Mouse (Mus musculus) MEL (cell line): ENCODE measurements around the gene Hoxa1. TPM values are rescaled to one million over a fixed set of nuclear protein-coding genes. Genes with fewer than 3 reads are reported as not detected.
A peak's percentile ranks its signal among the peaks of the same experiment; 100 is the strongest.

ENCODE experiments used
- DNase-seq: peaks from one replicate; pipeline ENCODE4 v3.0.0; 2011; ENCODE audit warnings: low read depth, low spot score
- H3K27ac ChIP-seq: 2 replicates; pipeline ENCODE4 v1.5.1; 2012; ENCODE audit warnings: low read depth, mild to moderate bottlenecking, control low read depth, low read length, moderate library complexity; ENCODE audit not compliant: control insufficient read depth
- H3K27me3 ChIP-seq, 2 experiments: fragments of 150-350 bp in 1 of 2; sonication (generic) in 1 of 2; 2 replicates each; pipeline ENCODE4 v1.6.1; 2012; ENCODE audit warnings: low read length in 2 of 2, mild to moderate bottlenecking in 2 of 2, improper control_type of control experiment in 1 of 2, moderate library complexity in 1 of 2; ENCODE audit not compliant: insufficient read depth in 2 of 2, control insufficient read depth in 1 of 2
- H3K36me3 ChIP-seq, 2 experiments: 2 replicates each; pipeline ENCODE4 v1.6.1; 2012 to 2014; ENCODE audit warnings: low read length in 2 of 2, improper control_type of control experiment in 1 of 2, inconsistent platforms in 1 of 2, mild to moderate bottlenecking in 1 of 2; ENCODE audit not compliant: insufficient read depth in 2 of 2, control insufficient read depth in 1 of 2
- H3K4me1 ChIP-seq, 2 experiments: fragments of 150-350 bp in 1 of 2; sonication (generic) in 1 of 2; 2 replicates each; pipeline ENCODE4 v1.6.1; 2012; ENCODE audit warnings: low read length in 2 of 2, improper control_type of control experiment in 1 of 2, mild to moderate bottlenecking in 1 of 2; ENCODE audit not compliant: insufficient read depth in 2 of 2, control insufficient read depth in 1 of 2
- H3K4me3 ChIP-seq, 2 experiments: fragments of 150-350 bp in 1 of 2; sonication (generic) in 1 of 2; 2 replicates each; pipeline ENCODE4 v1.5.1; 2012; ENCODE audit warnings: low read depth in 2 of 2, low read length in 2 of 2, mild to moderate bottlenecking in 2 of 2, moderate library complexity in 2 of 2, control low read depth in 1 of 2, improper control_type of control experiment in 1 of 2; ENCODE audit not compliant: control insufficient read depth in 1 of 2, insufficient read depth in 1 of 2
- H3K79me2 ChIP-seq: 2 replicates; pipeline ENCODE4 v1.6.1; 2012; ENCODE audit warnings: mild to moderate bottlenecking, low read length, moderate library complexity; ENCODE audit not compliant: control insufficient read depth, poor library complexity, insufficient read depth
- H3K9ac ChIP-seq: 2 replicates; pipeline ENCODE4 v1.6.1; 2012; ENCODE audit warnings: low read depth, mild to moderate bottlenecking, control low read depth, low read length, moderate library complexity; ENCODE audit not compliant: control insufficient read depth, poor library complexity, severe bottlenecking
- H3K9me3 ChIP-seq: fragments of 150-350 bp; sonication (generic); replicated peaks from 2 replicates; pipeline ENCODE4 v1.6.1; 2012; ENCODE audit warnings: mild to moderate bottlenecking, low read length, improper control_type of control experiment, moderate library complexity; ENCODE audit not compliant: insufficient read depth
- BHLHE40 ChIP-seq: IDR thresholded peaks from 2 replicates; pipeline ENCODE4 v1.6.1; 2012; ENCODE audit warnings: low read depth, mild to moderate bottlenecking, inconsistent platforms, low read length, improper control_type of control experiment, borderline replicate concordance
- CHD1 ChIP-seq: IDR thresholded peaks from 2 replicates; pipeline ENCODE4 v1.6.1; 2012; ENCODE audit warnings: low read depth, mild to moderate bottlenecking, inconsistent platforms, low read length, improper control_type of control experiment
- CHD2 ChIP-seq: IDR thresholded peaks from 2 replicates; pipeline ENCODE4 v1.6.1; 2011; ENCODE audit warnings: low read length, improper control_type of control experiment
- ELF1 ChIP-seq: IDR thresholded peaks from 2 replicates; pipeline ENCODE4 v1.6.1; 2014; ENCODE audit warnings: low read depth, mild to moderate bottlenecking, inconsistent platforms, low read length, improper control_type of control experiment, moderate library complexity
- EP300 ChIP-seq, 2 experiments: IDR thresholded peaks; 2 replicates each; pipeline ENCODE4 v1.6.1; 2011; ENCODE audit warnings: improper control_type of control experiment in 2 of 2, low read length in 2 of 2, low read depth in 1 of 2, mild to moderate bottlenecking in 1 of 2
- GATA1 ChIP-seq: IDR thresholded peaks from 2 replicates; pipeline ENCODE4 v1.6.1; 2011; ENCODE audit warnings: low read depth, low read length, improper control_type of control experiment
- KAT2A ChIP-seq: conservative IDR thresholded peaks from 2 replicates; pipeline ENCODE4 v1.6.1; 2012; ENCODE audit warnings: low read depth, low read length, improper control_type of control experiment, inconsistent platforms
- MAX ChIP-seq: IDR thresholded peaks from 2 replicates; pipeline ENCODE4 v1.6.1; 2011; ENCODE audit warnings: low read length, improper control_type of control experiment
- MAZ ChIP-seq: IDR thresholded peaks from 2 replicates; pipeline ENCODE4 v1.6.1; 2012; ENCODE audit warnings: low read depth, mild to moderate bottlenecking, inconsistent platforms, low read length, improper control_type of control experiment
- MEF2A ChIP-seq: IDR thresholded peaks from 2 replicates; pipeline ENCODE4 v1.6.1; 2014; ENCODE audit warnings: low read depth, mild to moderate bottlenecking, inconsistent platforms, low read length, improper control_type of control experiment; ENCODE audit not compliant: poor library complexity, insufficient replicate concordance, severe bottlenecking; ENCODE audit errors: extremely low read depth
- MXI1 ChIP-seq: IDR thresholded peaks from 2 replicates; pipeline ENCODE4 v1.6.1; 2011; ENCODE audit warnings: mild to moderate bottlenecking, low read depth, low read length, improper control_type of control experiment
- MYB ChIP-seq: IDR thresholded peaks from 2 replicates; pipeline ENCODE4 v1.6.1; 2011; ENCODE audit warnings: mild to moderate bottlenecking, low read depth, low read length, improper control_type of control experiment
- NELFE ChIP-seq: IDR thresholded peaks from 2 replicates; pipeline ENCODE4 v1.6.1; 2011; ENCODE audit warnings: low read depth, low read length, improper control_type of control experiment
- NRF1 ChIP-seq: IDR thresholded peaks from 2 replicates; pipeline ENCODE4 v1.6.1; 2014; ENCODE audit warnings: low read depth, mild to moderate bottlenecking, inconsistent platforms, low read length, improper control_type of control experiment, moderate library complexity; ENCODE audit not compliant: poor library complexity, insufficient read depth, severe bottlenecking
- POLR2A ChIP-seq, 2 experiments: IDR thresholded peaks; 2 replicates each; pipeline ENCODE4 v1.6.1; 2011 to 2012; ENCODE audit warnings: low read length in 2 of 2, mild to moderate bottlenecking in 2 of 2, control low read depth in 1 of 2, improper control_type of control experiment in 1 of 2, low read depth in 1 of 2, moderate library complexity in 1 of 2; ENCODE audit not compliant: control insufficient read depth in 1 of 2, insufficient read depth in 1 of 2, poor library complexity in 1 of 2
- POLR2AphosphoS2 ChIP-seq: IDR thresholded peaks from 2 replicates; pipeline ENCODE4 v1.6.1; 2011; ENCODE audit warnings: low read length, improper control_type of control experiment
- RAD21 ChIP-seq: IDR thresholded peaks from 2 replicates; pipeline ENCODE4 v1.6.1; 2011; ENCODE audit warnings: mild to moderate bottlenecking, low read depth, low read length, improper control_type of control experiment
- RCOR1 ChIP-seq: IDR thresholded peaks from 2 replicates; pipeline ENCODE4 v1.6.1; 2012; ENCODE audit warnings: low read depth, mild to moderate bottlenecking, inconsistent platforms, low read length, improper control_type of control experiment
- UBTF ChIP-seq: IDR thresholded peaks from 2 replicates; pipeline ENCODE4 v1.6.1; 2012; ENCODE audit warnings: low read depth, mild to moderate bottlenecking, inconsistent platforms, low read length, improper control_type of control experiment, moderate library complexity, borderline replicate concordance; ENCODE audit not compliant: insufficient read depth
- USF2 ChIP-seq, 2 experiments: IDR thresholded peaks; 2 replicates each; pipeline ENCODE4 v1.6.1; 2011 to 2012; ENCODE audit warnings: improper control_type of control experiment in 2 of 2, low read length in 2 of 2, borderline replicate concordance in 1 of 2, inconsistent platforms in 1 of 2, low read depth in 1 of 2, mild to moderate bottlenecking in 1 of 2; ENCODE audit not compliant: insufficient read depth in 1 of 2
- polyA plus RNA-seq, 2 experiments: library from polyadenylated mRNA; stranded (reverse) in 1 of 2; unstranded in 1 of 2; fragments of >175 nt in 1 of 2; fragments of >200 nt in 1 of 2; gene quantifications; 2 replicates each; pipeline versions ENCODE4 v1.2.1 to v1.2.4; 2012; ENCODE audit warnings: low replicate concordance in 2 of 2, low read depth in 1 of 2; ENCODE audit not compliant: insufficient read length in 2 of 2, insufficient read depth in 1 of 2, missing spikeins in 1 of 2
- total RNA-seq: library from RNA; depleted of rRNA; stranded (reverse); fragments of 300-350 nt; gene quantifications from 2 replicates; pipeline ENCODE4 v1.2.3, GENCODE M21; 2012; rRNA removed

Hoxa1 gene
- total RNA-seq (not detected in 2 replicates), polyA plus RNA-seq (not detected)

- Histone ChIP-seq H3K4me1 (no peaks in the 10 kb centered on the region), H3K27me3 (peaks cover 0 to 1% of the 10 kb centered on the region in 2 experiments; a peak in 1 of 4 replicates), H3K4me3 (no peak within 1 kb of the TSS), H3K9me3 (no peaks in the 10 kb centered on the region)
- no peak for DNase-seq
- TF ChIP-seq POLR2A (IDR thresholded peaks at IDR 0.05; ENCODE audit: control insufficient read depth in 1 of 2, insufficient read depth in 1 of 2, low read depth in 1 of 2, low read length in 2 of 2, poor library complexity in 1 of 2) = 0 out of 4 replicates have a peak, but pooled peaks of 1 of the 2 experiments have one; percentile 18
- no peak for TF ChIP-seq CHD2
- TF ChIP-seq NRF1 = no peak
- TF ChIP-seq EP300 (IDR thresholded peaks at IDR 0.05; ENCODE audit: low read depth in 1 of 2, low read length in 2 of 2) = no peak
- no peak for TF ChIP-seq CHD1
- TF ChIP-seq RCOR1 = no peak
- TF ChIP-seq, all 39 proteins: peak for 1
- Histone ChIP-seq H3K9ac (no peak within 1 kb of the TSS), H3K27ac (no peak within 1 kb of the TSS), H3K79me2 (no peaks in the 10 kb centered on the region), H3K36me3 (no peaks in the 10 kb centered on the region)
Measured at GRCm38 (mm10) chr6:52158276-52159051, at the start of gene Hoxa1. TSS of gene Hoxa1 (minus strand) at chr6:52158317.

- no peaks in the 10 kb centered on the region for H3K9me3 ChIP-seq
- DNase-seq = no peak
- no peaks in the 10 kb centered on the region for H3K36me3 ChIP-seq
- H3K27ac ChIP-seq = no peak overlapping the region
- H3K27me3 ChIP-seq = no peaks in the 10 kb centered on the region
- H3K4me1 ChIP-seq = no peaks in the 10 kb centered on the region
- no peak for TF ChIP-seq MAZ
- no peak for TF ChIP-seq UBTF
- no peak for TF ChIP-seq USF2 (IDR thresholded peaks at IDR 0.05; ENCODE audit: borderline replicate concordance in 1 of 2, insufficient read depth in 1 of 2, low read depth in 1 of 2, low read length in 2 of 2)
- TF ChIP-seq NELFE = no peak
- no peak for TF ChIP-seq KAT2A
- no peaks in the 10 kb centered on the region for H3K79me2 ChIP-seq
- no peak overlapping the region for H3K4me3 ChIP-seq
- no peak overlapping the region for H3K9ac ChIP-seq
Measured at GRCm38 (mm10) chr6:52207684-52207976, 49.5 kb upstream of the Hoxa1 start.

GRCm38 (mm10) chr6:52206882-52207683, 49.0 kb upstream of the Hoxa1 start:
- Histone ChIP-seq H3K79me2 (no peaks in the 10 kb centered on the region), H3K36me3 (no peaks in the 10 kb centered on the region), H3K9ac (no peak overlapping the region), H3K4me1 (no peaks in the 10 kb centered on the region), H3K27ac (no peak overlapping the region), H3K27me3 (no peaks in the 10 kb centered on the region), H3K4me3 (no peak overlapping the region), H3K9me3 (no peaks in the 10 kb centered on the region)
- TF ChIP-seq MEF2A = no peak
- no peak for TF ChIP-seq POLR2AphosphoS2
- no peak for TF ChIP-seq MAX
- TF ChIP-seq ELF1 = no peak
- no peak for TF ChIP-seq BHLHE40
- no peak for TF ChIP-seq GATA1
- no peak for TF ChIP-seq MXI1
- TF ChIP-seq RAD21 = no peak
- no peak for TF ChIP-seq MYB
- DNase-seq = no peak
